Mouse (Mus musculus) kidney, embryonic 15.5 days (tissue): Measurements from ENCODE around the gene Khsrp. TPM values are rescaled to one million over a fixed set of nuclear protein-coding genes. Genes with fewer than 3 reads are reported as not detected.

Experiments
- ATAC-seq: fragments of 200-750 bp; cut with Nextera tagmentation; replicated peaks from 2 replicates; pipeline ENCODE4 v1.8.0; 2017; ENCODE audit warnings: moderate TSS enrichment; ENCODE audit not compliant: low FRiP score
- H3K27ac ChIP-seq: fragments of 300-500 bp; sonication (generic); 2 replicates; pipeline ENCODE4 v1.5.1; 2015; ENCODE audit warnings: mild to moderate bottlenecking, inconsistent platforms
- H3K27me3 ChIP-seq: fragments of 300-500 bp; sonication (generic); 2 replicates; pipeline ENCODE4 v1.6.1; 2015; ENCODE audit warnings: inconsistent platforms
- H3K36me3 ChIP-seq: fragments of 300-500 bp; sonication (generic); 2 replicates; pipeline ENCODE4 v1.6.1; 2015; ENCODE audit warnings: inconsistent platforms
- H3K4me1 ChIP-seq: fragments of 300-500 bp; sonication (generic); 2 replicates; pipeline ENCODE4 v1.6.1; 2015; ENCODE audit warnings: inconsistent platforms
- H3K4me2 ChIP-seq: fragments of 300-500 bp; sonication (generic); 2 replicates; pipeline ENCODE4 v1.6.1; 2015; ENCODE audit warnings: moderate library complexity, mild to moderate bottlenecking, inconsistent platforms
- H3K4me3 ChIP-seq: fragments of 300-500 bp; sonication (generic); replicated peaks from 2 replicates; pipeline ENCODE4 v1.5.1; 2015; ENCODE audit warnings: mild to moderate bottlenecking, inconsistent platforms
- H3K9ac ChIP-seq: fragments of 300-500 bp; sonication (generic); 2 replicates; pipeline ENCODE4 v1.6.1; 2015; ENCODE audit warnings: mild to moderate bottlenecking, inconsistent platforms
- H3K9me3 ChIP-seq: fragments of 300-500 bp; sonication (generic); replicated peaks from 2 replicates; pipeline ENCODE4 v1.6.1; 2016; ENCODE audit warnings: inconsistent platforms
- WGBS: fragments of 180-500 bp; shearing (Covaris S2); methylation state at CpG from one replicate; pipeline ENCODE4 v1.1.7; 2015; ENCODE audit warnings: mixed read lengths; 5-methylcytosine and 5-hydroxymethylcytosine counted together
- polyA plus RNA-seq: library from polyadenylated mRNA; unstranded; fragments of >200 nt; fragmentation: Nextera tagmentation; extraction: Ambion mirVana; gene quantifications from 2 replicates; pipeline ENCODE4 v1.2.1, GENCODE M21; 2015

The Khsrp gene
- polyA plus RNA-seq, 1 experiment from 2014 or later = 46.1 TPM

- no peaks in the 10 kb centered on the region for H3K36me3 ChIP-seq
- no peaks in the 10 kb centered on the region for H3K9me3 ChIP-seq
- H3K4me1 ChIP-seq = 0 out of 2 replicates have a peak, but pooled peaks cover 2% of the 10 kb centered on the region
- no peak overlapping the region for H3K9ac ChIP-seq
- no peak overlapping the region for H3K27ac ChIP-seq
- no peak overlapping the region for H3K4me2 ChIP-seq
- ATAC-seq = no peak
- H3K27me3 ChIP-seq = no peaks in the 10 kb centered on the region
- 75% methylated on average over 9 of the region's 9 CpGs for WGBS
- no peak overlapping the region for H3K4me3 ChIP-seq
Observed at GRCm38 (mm10) chr17:56984886-56985285, 46.4 kb downstream of the Khsrp start.

GRCm38 (mm10) chr17:56982013-56982412 is 49.3 kb downstream of the Khsrp start, which contains the start of gene Acer1:
Gene Acer1, minus strand, starts transcription at chr17:56982126.
- no peak within 1 kb of the TSS for H3K4me2 ChIP-seq
- no peaks in the 10 kb centered on the region for H3K4me1 ChIP-seq
- no peak within 1 kb of the TSS for H3K27ac ChIP-seq
- H3K9me3 ChIP-seq = no peaks in the 10 kb centered on the region
- ATAC-seq = no peak
- H3K36me3 ChIP-seq = no peaks in the 10 kb centered on the region
- 81% methylated on average over 5 of the region's 5 CpGs for WGBS
- no peaks in the 10 kb centered on the region for H3K27me3 ChIP-seq
- no peak within 1 kb of the TSS for H3K9ac ChIP-seq
- H3K4me3 ChIP-seq = no peak within 1 kb of the TSS

GRCm38 (mm10) chr17:56981049-56981448 is 50.3 kb downstream of the Khsrp start:
- H3K4me3 ChIP-seq = no peak overlapping the region
- WGBS = 67% methylated on average over 7 of the region's 7 CpGs

GRCm38 (mm10) chr17:56979524-56979923 is 51.8 kb downstream of the Khsrp start:
- Histone ChIP-seq H3K4me1 (no peaks in the 10 kb centered on the region), H3K9me3 (no peaks in the 10 kb centered on the region), H3K27ac (no peak overlapping the region), H3K4me3 (no peak overlapping the region), H3K27me3 (no peaks in the 10 kb centered on the region), H3K9ac (no peak overlapping the region), H3K4me2 (no peak overlapping the region), H3K36me3 (no peaks in the 10 kb centered on the region)
- WGBS = 18% methylated on average over 7 of the region's 8 CpGs
- no peak for ATAC-seq

More at GRCm38 (mm10) chr17:56981049-56981448, 50.3 kb downstream of the Khsrp start:
- Histone ChIP-seq H3K27me3 (no peaks in the 10 kb centered on the region), H3K9me3 (no peaks in the 10 kb centered on the region), H3K36me3 (no peaks in the 10 kb centered on the region), H3K9ac (no peak overlapping the region), H3K4me1 (no peaks in the 10 kb centered on the region), H3K27ac (no peak overlapping the region), H3K4me2 (no peak overlapping the region)
- no peak for ATAC-seq

GRCm38 (mm10) chr17:56976531-56977390 is 54.6 kb downstream of the Khsrp start:
- H3K27ac ChIP-seq = no peak overlapping the region
- H3K9me3 ChIP-seq = no peaks in the 10 kb centered on the region
- WGBS = 77% methylated on average over 8 of the region's 8 CpGs
- H3K36me3 ChIP-seq = no peaks in the 10 kb centered on the region
- 0 out of 2 replicates have a peak, but pooled peaks cover 2% of the 10 kb centered on the region for H3K27me3 ChIP-seq
- no peak for ATAC-seq
- H3K9ac ChIP-seq = no peak overlapping the region
- H3K4me3 ChIP-seq = no peak overlapping the region
- no peaks in the 10 kb centered on the region for H3K4me1 ChIP-seq
- H3K4me2 ChIP-seq = no peak overlapping the region

GRCm38 (mm10) chr17:56975391-56975790 is 55.9 kb downstream of the Khsrp start:
- WGBS = 77% methylated on average over 3 of the region's 3 CpGs
- Histone ChIP-seq H3K4me2 (no peak overlapping the region), H3K9me3 (no peaks in the 10 kb centered on the region), H3K36me3 (no peaks in the 10 kb centered on the region), H3K27ac (no peak overlapping the region), H3K9ac (no peak overlapping the region), H3K4me3 (no peak overlapping the region), H3K27me3 (peaks cover 11% of the 10 kb centered on the region; the same call in 1 of the 2 replicates), H3K4me1 (no peaks in the 10 kb centered on the region)
- no peak for ATAC-seq

GRCm38 (mm10) chr17:56974708-56975240 is 56.5 kb downstream of the Khsrp start:
- no peak for ATAC-seq
- H3K4me1 ChIP-seq = no peaks in the 10 kb centered on the region
- peaks cover 16% of the 10 kb centered on the region for H3K27me3 ChIP-seq
- no peak overlapping the region for H3K4me3 ChIP-seq
- WGBS = 72% methylated on average over 5 of the region's 5 CpGs
- H3K4me2 ChIP-seq = no peak overlapping the region
- no peaks in the 10 kb centered on the region for H3K36me3 ChIP-seq
- no peaks in the 10 kb centered on the region for H3K9me3 ChIP-seq
- H3K9ac ChIP-seq = no peak overlapping the region
- no peak overlapping the region for H3K27ac ChIP-seq

GRCm38 (mm10) chr17:56973956-56974707 is 57.2 kb downstream of the Khsrp start:
- no peak for ATAC-seq
- Histone ChIP-seq H3K27me3 (peaks cover 22% of the 10 kb centered on the region), H3K9ac (no peak overlapping the region), H3K4me3 (no peak overlapping the region), H3K27ac (no peak overlapping the region), H3K9me3 (no peaks in the 10 kb centered on the region), H3K36me3 (no peaks in the 10 kb centered on the region), H3K4me1 (no peaks in the 10 kb centered on the region), H3K4me2 (no peak overlapping the region)
- 65% methylated on average over 13 of the region's 14 CpGs for WGBS

Other genes starting within 250 kb of the Khsrp start
- gene Rfx2, start 200.5 kb downstream of the Khsrp start, polyA plus RNA-seq = 3.7 and 4.1 TPM in 2 replicates
- not detected in 2 replicates for gene Acsbg2, start 157.1 kb downstream of the Khsrp start, polyA plus RNA-seq
- 0.27 and 0.30 TPM in 2 replicates for gene 1700061G19Rik, start 156.0 kb downstream of the Khsrp start, polyA plus RNA-seq
- 54.6 and 57.8 TPM in 2 replicates for gene Mllt1, start 96.1 kb downstream of the Khsrp start, polyA plus RNA-seq
- gene Acer1, start 49.4 kb downstream of the Khsrp start, polyA plus RNA-seq = 0.15 TPM in 1 of 2 replicates, not detected in the other
- 150 and 165 TPM in 2 replicates for gene Clpp, start 41.2 kb downstream of the Khsrp start, polyA plus RNA-seq
- gene Alkbh7, start 34.2 kb downstream of the Khsrp start, polyA plus RNA-seq = 55.3 and 56.7 TPM in 2 replicates
- 0.87 and 1.3 TPM in 2 replicates for gene Pspn, start 31.5 kb downstream of the Khsrp start, polyA plus RNA-seq
- gene Gtf2f1, start 20.2 kb downstream of the Khsrp start, polyA plus RNA-seq = 64.0 and 70.3 TPM in 2 replicates
- 0.30 and 0.37 TPM in 2 replicates for gene Gm17949, start 20.1 kb downstream of the Khsrp start, polyA plus RNA-seq
- 0.26 TPM in 1 of 2 replicates, not detected in the other for gene Slc25a41, start 10.1 kb upstream of the Khsrp start, polyA plus RNA-seq
- 49.9 and 52.7 TPM in 2 replicates for gene Crb3, start 27.6 kb upstream of the Khsrp start, polyA plus RNA-seq
- 11.4 and 12.9 TPM in 2 replicates for gene Slc25a23, start 28.3 kb upstream of the Khsrp start, polyA plus RNA-seq
- gene Dennd1c, start 47.0 kb upstream of the Khsrp start, polyA plus RNA-seq = 4.7 and 6.0 TPM in 2 replicates
- 23.6 and 29.4 TPM in 2 replicates for gene Tubb4a, start 56.3 kb upstream of the Khsrp start, polyA plus RNA-seq
- 10.2 and 10.4 TPM in 2 replicates for gene Tnfsf9, start 73.8 kb upstream of the Khsrp start, polyA plus RNA-seq
- 0.38 TPM in 1 of 2 replicates, not detected in the other for gene Cd70, start 118.3 kb upstream of the Khsrp start, polyA plus RNA-seq
- gene Tnfsf14, start 162.7 kb upstream of the Khsrp start, polyA plus RNA-seq = 0.08 TPM in 1 of 2 replicates, not detected in the other
- gene C3, start 196.6 kb upstream of the Khsrp start, polyA plus RNA-seq = 2.3 and 5.4 TPM in 2 replicates
- 35.6 and 39.5 TPM in 2 replicates for gene Gpr108, start 216.9 kb upstream of the Khsrp start, polyA plus RNA-seq
- 44.5 and 47.5 TPM in 2 replicates for gene Trip10, start 217.9 kb upstream of the Khsrp start, polyA plus RNA-seq
- 1.7 and 1.8 TPM in 2 replicates for gene Vav1, start 247.6 kb upstream of the Khsrp start, polyA plus RNA-seq